ENCODE assay signal across 7 mouse cellular contexts in the genomic region with DNA sequence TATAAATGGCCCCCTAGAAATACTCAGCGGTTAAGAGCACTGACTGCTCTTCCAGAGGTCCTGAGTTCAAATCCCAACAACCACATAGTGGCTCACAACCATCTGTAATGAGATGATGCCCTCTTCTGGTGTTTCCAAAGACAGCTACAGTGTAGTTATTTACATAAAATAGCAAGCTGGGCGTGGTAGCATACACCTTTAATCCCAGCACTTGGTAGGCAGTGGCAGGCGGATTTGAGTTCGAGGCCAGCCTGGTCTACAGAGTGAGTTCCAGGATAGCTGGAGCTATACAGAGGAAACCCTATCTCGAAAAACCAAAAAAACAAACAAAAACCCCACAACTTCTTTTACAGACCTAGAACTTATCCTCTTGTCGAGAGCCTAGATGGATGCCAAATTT. TPM values are rescaled to one million over a fixed set of nuclear protein-coding genes. Genes with fewer than 3 reads are reported as not detected.
DNase-seq lines count a peak whose midpoint lies in the region; ATAC-seq and TF ChIP-seq lines count a peak whose summit lies in the region.
"Not testable (repeated sequence)": the region's sequence is repeated elsewhere in the genome, so short reads cannot be mapped to it uniquely, and the experiment has no call there.

No protein-coding gene starts in this region.

- peak overlapping the region; percentile 13; the same call in 1 of the 2 replicates for H3K9ac ChIP-seq in embryonic facial prominence, embryonic 15.5 days
- peak overlapping the region; percentile 100 for H3K9ac ChIP-seq in heart, embryonic 11.5 days (ENCODE audit: low read depth, low read length)
- H3K9ac ChIP-seq in intestine, embryonic 14.5 days (ENCODE audit: low read length): peak overlapping the region; percentile 97
- peak overlapping the region; percentile 95 for H3K9ac ChIP-seq in limb, embryonic 14.5 days (ENCODE audit: low read depth, low read length, severe bottlenecking)
- H3K9ac ChIP-seq in neural tube, embryonic 15.5 days (replicated peaks): peak overlapping the region; percentile 96

- DNase-seq in ZHBTc4 (ENCODE audit: low read depth, low spot score): peak; percentile 57
- DNase-seq in intestine, embryonic 14.5 days (ENCODE audit: low spot score); limb, embryonic 14.5 days (ENCODE audit: low spot score): not testable (repeated sequence)

- not testable (repeated sequence) for TF ChIP-seq POLR2A in limb, embryonic 14.5 days (IDR thresholded peaks at IDR 0.05; ENCODE audit: borderline replicate concordance, extremely low read depth, insufficient read depth, insufficient read length)

- H3K27me3 ChIP-seq in embryonic facial prominence, embryonic 15.5 days; heart, embryonic 11.5 days (ENCODE audit: control insufficient read depth, insufficient read depth, low read length); intestine, embryonic 14.5 days (replicated peaks; ENCODE audit: control insufficient read depth, insufficient read depth, low read length); limb, embryonic 14.5 days (ENCODE audit: control insufficient read depth, insufficient read depth, low read length); neural tube, embryonic 15.5 days (replicated peaks): not testable (repeated sequence)

- peaks cover 20% of the 10 kb centered on the region for H3K4me1 ChIP-seq in embryonic facial prominence, embryonic 15.5 days
- peaks cover 12% of the 10 kb centered on the region for H3K4me1 ChIP-seq in heart, embryonic 11.5 days (ENCODE audit: control insufficient read depth, insufficient read depth, low read length)
- peaks cover 16% of the 10 kb centered on the region for H3K4me1 ChIP-seq in intestine, embryonic 14.5 days (replicated peaks; ENCODE audit: control insufficient read depth, insufficient read depth, low read length)
- peaks cover 21% of the 10 kb centered on the region for H3K4me1 ChIP-seq in limb, embryonic 14.5 days (ENCODE audit: control insufficient read depth, insufficient read depth, low read length)
- H3K4me1 ChIP-seq in neural tube, embryonic 15.5 days: peaks cover 32% of the 10 kb centered on the region

- ATAC-seq in embryonic facial prominence, embryonic 15.5 days (ENCODE audit: insufficient number of reproducible peaks, low FRiP score, low TSS enrichment, low read depth); heart, embryonic 11.5 days (replicated peaks; ENCODE audit: insufficient number of reproducible peaks, low FRiP score, low TSS enrichment); intestine, embryonic 14.5 days (replicated peaks; ENCODE audit: low FRiP score, low TSS enrichment, low read depth); limb, embryonic 14.5 days (ENCODE audit: low FRiP score, low read depth); neural tube, embryonic 15.5 days (ENCODE audit: low FRiP score): not testable (repeated sequence)

- H3K79me2 ChIP-seq in macrophage (ENCODE audit: inconsistent target): peaks cover 64% of the 10 kb centered on the region

- H3K36me3 ChIP-seq in embryonic facial prominence, embryonic 15.5 days: peaks cover 14% of the 10 kb centered on the region
- not testable (repeated sequence) for H3K36me3 ChIP-seq in heart, embryonic 11.5 days (ENCODE audit: control insufficient read depth, insufficient read depth, low read length); neural tube, embryonic 15.5 days
- H3K36me3 ChIP-seq in intestine, embryonic 14.5 days (ENCODE audit: control insufficient read depth, insufficient read depth, low read length): peaks cover 23% of the 10 kb centered on the region
- H3K36me3 ChIP-seq in limb, embryonic 14.5 days (ENCODE audit: control insufficient read depth, insufficient read depth, low read length): peaks cover 16% of the 10 kb centered on the region
- peaks cover 23% of the 10 kb centered on the region; the same call in 1 of the 2 replicates for H3K36me3 ChIP-seq in macrophage (ENCODE audit: inconsistent target)

- not testable (repeated sequence) for H3K27ac ChIP-seq in embryonic facial prominence, embryonic 15.5 days (replicated peaks); heart, embryonic 11.5 days (ENCODE audit: low read depth, low read length); intestine, embryonic 14.5 days (ENCODE audit: low read depth); limb, embryonic 14.5 days (replicated peaks; ENCODE audit: low read depth, low read length); neural tube, embryonic 15.5 days (replicated peaks)
- H3K27ac ChIP-seq in macrophage: peak overlapping the region; percentile 69

- H3K4me3 ChIP-seq in embryonic facial prominence, embryonic 15.5 days (replicated peaks): peak overlapping the region; percentile 100
- peak overlapping the region; percentile 100 for H3K4me3 ChIP-seq in heart, embryonic 11.5 days (ENCODE audit: low read depth, low read length)
- H3K4me3 ChIP-seq in intestine, embryonic 14.5 days (ENCODE audit: low read depth, low read length): peak overlapping the region; percentile 87
- peak overlapping the region; percentile 100 for H3K4me3 ChIP-seq in limb, embryonic 14.5 days (replicated peaks; ENCODE audit: low read length)
- peak overlapping the region; percentile 87 for H3K4me3 ChIP-seq in macrophage (ENCODE audit: inconsistent target)
- peak overlapping the region; percentile 100 for H3K4me3 ChIP-seq in neural tube, embryonic 15.5 days (replicated peaks)

- not testable (repeated sequence) for H3K9me3 ChIP-seq in embryonic facial prominence, embryonic 15.5 days (replicated peaks); heart, embryonic 11.5 days (replicated peaks; ENCODE audit: control insufficient read depth, low read length); intestine, embryonic 14.5 days (ENCODE audit: control insufficient read depth, low read length); limb, embryonic 14.5 days (ENCODE audit: control insufficient read depth, low read length); neural tube, embryonic 15.5 days (replicated peaks)

- WGBS in embryonic facial prominence, embryonic 15.5 days: 7% methylated on average over 6 of the region's 6 CpGs
- WGBS in heart, embryonic 11.5 days (ENCODE audit: insufficient replicate concordance): 9% methylated on average over 6 of the region's 6 CpGs
- 7% methylated on average over 6 of the region's 6 CpGs for WGBS in intestine, embryonic 14.5 days
- WGBS in limb, embryonic 14.5 days: 10% methylated on average over 6 of the region's 6 CpGs
- WGBS in macrophage (ENCODE audit: missing documents): 10% methylated on average over 4 of the region's 6 CpGs
- WGBS in neural tube, embryonic 15.5 days: 10% methylated on average over 6 of the region's 6 CpGs

- peak overlapping the region; percentile 64 for H3K4me2 ChIP-seq in embryonic facial prominence, embryonic 15.5 days (replicated peaks)
- peak overlapping the region; percentile 68 for H3K4me2 ChIP-seq in heart, embryonic 11.5 days
- H3K4me2 ChIP-seq in intestine, embryonic 14.5 days (ENCODE audit: low read length): peak overlapping the region; percentile 92
- H3K4me2 ChIP-seq in limb, embryonic 14.5 days (replicated peaks; ENCODE audit: low read depth, low read length, severe bottlenecking): peak overlapping the region; percentile 48
- peak overlapping the region; percentile 88 for H3K4me2 ChIP-seq in neural tube, embryonic 15.5 days

RNA-seq across cellular contexts. Expression of a gene that starts 1.3 kb away (rescaled TPM):
- 26.5 and 26.9 TPM in 2 replicates for polyA plus RNA-seq in embryonic facial prominence, embryonic 15.5 days (2015; fragmentation: Nextera tagmentation; extraction: Ambion mirVana)
- polyA plus RNA-seq in heart, embryonic 11.5 days (2014; fragmentation: Nextera tagmentation; extraction: Ambion mirVana): 17.7 and 21.2 TPM in 2 replicates
- 25.5 and 25.8 TPM in 2 replicates for polyA plus RNA-seq in intestine, embryonic 14.5 days (2014; fragmentation: Nextera tagmentation; extraction: Ambion mirVana)
- 104 and 143 TPM in 2 replicates for polyA plus RNA-seq in limb, embryonic 14.5 days (2012; rRNA removed)
- 24.2 and 26.9 TPM in 2 replicates for polyA plus RNA-seq in limb, embryonic 14.5 days (2014; fragmentation: Nextera tagmentation; extraction: Ambion mirVana)
- total RNA-seq in macrophage (2018; cell fraction: chromatin; rRNA removed): 100 to 1,000 TPM; 139 to 418 (median 222) TPM
- total RNA-seq in macrophage (2018; cell fraction: cytosol; rRNA removed): 10 to 100 TPM; 29.3 to 79.3 (median 55.6) TPM
- total RNA-seq in macrophage (2018; cell fraction: nucleus; rRNA removed): 100 to 1,000 TPM in 22 of 26 experiments, 10 to 100 TPM in 4; 81.2 to 270 (median 124) TPM
- polyA plus RNA-seq in macrophage (2018): 51.6 to 87.8 TPM (median 81.8 TPM) in 3 replicates
- 27.0 and 27.5 TPM in 2 replicates for polyA plus RNA-seq in neural tube, embryonic 15.5 days (2015; fragmentation: Nextera tagmentation; extraction: Ambion mirVana)

Comparison
In these comparisons a context has a peak if more than half of its experiments do, and no peak if none do; other contexts are left out.
1. H3K9ac ChIP-seq: peak in every context shown above with its lines; median percentile 100 in heart, embryonic 11.5 days; 97 in intestine, embryonic 14.5 days; 96 in neural tube, embryonic 15.5 days; 95 in limb, embryonic 14.5 days; 13 in embryonic facial prominence, embryonic 15.5 days.